Mouse (Mus musculus) heart, embryonic 14.5 days (tissue): ENCODE measurements around the gene Creb3l1. TPM values are rescaled to one million over a fixed set of nuclear protein-coding genes. Genes with fewer than 3 reads are reported as not detected.
A peak's percentile ranks its signal among the peaks of the same experiment; 100 is the strongest.

Experiments
- ATAC-seq: fragments of 200-750 bp; cut with Nextera tagmentation; 2 replicates; pipeline ENCODE4 v1.8.0; 2017; ENCODE audit warnings: low read depth, moderate TSS enrichment; ENCODE audit not compliant: insufficient number of reproducible peaks, insufficient read depth, low FRiP score
- H3K27ac ChIP-seq, 2 experiments: fragments of 200-500 bp in 1 of 2; fragments of 300-500 bp in 1 of 2; sonication (generic) in 1 of 2; replicated peaks in 1 of 2; 2 replicates each; pipeline ENCODE4 v1.5.1; 2012 to 2014; ENCODE audit warnings: low read depth in 2 of 2, low read length in 2 of 2, control low read depth in 1 of 2, mild to moderate bottlenecking in 1 of 2, mixed read lengths in 1 of 2; ENCODE audit not compliant: control insufficient read depth in 1 of 2, insufficient read depth in 1 of 2
- H3K27me3 ChIP-seq: fragments of 300-500 bp; sonication (generic); 2 replicates; pipeline ENCODE4 v1.6.1; 2014; ENCODE audit warnings: mild to moderate bottlenecking, low read length, control low read depth; ENCODE audit not compliant: control insufficient read depth, insufficient read depth
- H3K36me3 ChIP-seq: fragments of 300-500 bp; sonication (generic); 2 replicates; pipeline ENCODE4 v1.6.1; 2014; ENCODE audit warnings: mild to moderate bottlenecking, control low read depth, low read length, mixed read lengths; ENCODE audit not compliant: control insufficient read depth, insufficient read depth
- H3K4me1 ChIP-seq, 2 experiments: fragments of 200-500 bp in 1 of 2; fragments of 300-500 bp in 1 of 2; sonication (generic) in 1 of 2; 2 replicates each; pipeline ENCODE4 v1.6.1; 2012 to 2014; ENCODE audit warnings: low read length in 2 of 2, control low read depth in 1 of 2, mixed read lengths in 1 of 2; ENCODE audit not compliant: control insufficient read depth in 2 of 2, insufficient read depth in 2 of 2
- H3K4me2 ChIP-seq: fragments of 300-500 bp; sonication (generic); 2 replicates; pipeline ENCODE4 v1.6.1; 2014; ENCODE audit warnings: mild to moderate bottlenecking, low read length
- H3K4me3 ChIP-seq, 2 experiments: fragments of 200-500 bp in 1 of 2; fragments of 300-500 bp in 1 of 2; sonication (generic) in 1 of 2; 2 replicates each; pipeline ENCODE4 v1.5.1; 2012 to 2014; ENCODE audit warnings: low read length in 2 of 2, mild to moderate bottlenecking in 2 of 2, control low read depth in 1 of 2, low read depth in 1 of 2, moderate library complexity in 1 of 2; ENCODE audit not compliant: control insufficient read depth in 1 of 2, insufficient read depth in 1 of 2
- H3K9ac ChIP-seq: fragments of 300-500 bp; sonication (generic); 2 replicates; pipeline ENCODE4 v1.6.1; 2014; ENCODE audit warnings: mild to moderate bottlenecking, low read length
- H3K9me3 ChIP-seq: fragments of 300-500 bp; sonication (generic); 2 replicates; pipeline ENCODE4 v1.6.1; 2016; ENCODE audit warnings: low read length, control low read depth; ENCODE audit not compliant: control insufficient read depth
- WGBS: fragments of 180-500 bp; shearing (Covaris S2); extraction: QIAGEN DNeasy Blood & Tissue Kit; methylation state at CpG from one replicate; pipeline ENCODE4 v1.1.7; 2014; 5-methylcytosine and 5-hydroxymethylcytosine counted together
- polyA plus RNA-seq: library from polyadenylated mRNA; unstranded; fragments of >200 nt; fragmentation: Nextera tagmentation; extraction: Ambion mirVana; gene quantifications from 2 replicates; pipeline ENCODE4 v1.2.1, GENCODE M21; 2014

Gene Creb3l1
- polyA plus RNA-seq, 1 experiment from 2014 or later, result 10.2 TPM

- peak overlapping the region in 1 of 2 experiments; percentile 4; a peak in 1 of 4 replicates for H3K4me3 ChIP-seq
Observed at GRCm38 (mm10) chr2:91947397-91948150, 76.7 kb downstream of the Creb3l1 start.

DNA sequence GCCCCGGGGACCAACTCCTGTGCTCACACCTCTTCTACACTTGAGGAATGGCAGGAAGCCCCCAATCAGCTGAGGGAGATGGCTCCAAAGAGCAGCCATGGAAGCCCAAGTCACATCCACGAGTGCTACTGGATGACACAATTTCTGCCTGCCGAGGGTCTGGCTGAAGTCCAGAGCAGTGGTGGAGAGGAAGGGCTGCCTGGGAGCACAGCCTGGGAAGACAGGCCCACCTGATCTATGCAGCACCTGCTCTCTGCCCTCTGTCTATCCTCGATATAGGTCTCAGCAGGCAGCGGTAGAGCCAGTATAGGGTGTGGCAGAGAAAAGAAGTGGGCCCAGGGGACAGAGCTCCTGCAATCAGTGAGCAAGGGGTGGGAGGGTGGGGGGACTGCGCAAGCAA is 77.5 kb downstream of the Creb3l1 start:
- Histone ChIP-seq H3K27me3 (no peaks in the 10 kb centered on the region), H3K9me3 (no peaks in the 10 kb centered on the region), H3K4me1 (peaks cover 38 to 64% of the 10 kb centered on the region in 2 experiments), H3K4me2 (peak overlapping the region; percentile 69; the same call in 1 of the 2 replicates), H3K9ac (peak overlapping the region; percentile 61; the same call in 1 of the 2 replicates), H3K36me3 (peaks cover 30% of the 10 kb centered on the region), H3K27ac (peak overlapping the region in 1 of 2 experiments; percentile 49; a peak in 2 of 4 replicates), H3K4me3 (no peak overlapping the region)
- WGBS, result 29% methylated on average over 6 of the region's 6 CpGs
- no peak for ATAC-seq

More at GRCm38 (mm10) chr2:91947397-91948150, 76.7 kb downstream of the Creb3l1 start:
- Histone ChIP-seq H3K36me3 (peaks cover 26% of the 10 kb centered on the region), H3K4me2 (peak overlapping the region; percentile 69), H3K27me3 (no peaks in the 10 kb centered on the region), H3K4me1 (peaks cover 38 to 62% of the 10 kb centered on the region in 2 experiments), H3K27ac (peak overlapping the region; percentile 27 to 52; a peak in 3 of 4 replicates), H3K9ac (peak overlapping the region; percentile 61), H3K9me3 (no peaks in the 10 kb centered on the region)
- ATAC-seq, result no peak
- 44% methylated on average over 11 of the region's 11 CpGs for WGBS

DNA sequence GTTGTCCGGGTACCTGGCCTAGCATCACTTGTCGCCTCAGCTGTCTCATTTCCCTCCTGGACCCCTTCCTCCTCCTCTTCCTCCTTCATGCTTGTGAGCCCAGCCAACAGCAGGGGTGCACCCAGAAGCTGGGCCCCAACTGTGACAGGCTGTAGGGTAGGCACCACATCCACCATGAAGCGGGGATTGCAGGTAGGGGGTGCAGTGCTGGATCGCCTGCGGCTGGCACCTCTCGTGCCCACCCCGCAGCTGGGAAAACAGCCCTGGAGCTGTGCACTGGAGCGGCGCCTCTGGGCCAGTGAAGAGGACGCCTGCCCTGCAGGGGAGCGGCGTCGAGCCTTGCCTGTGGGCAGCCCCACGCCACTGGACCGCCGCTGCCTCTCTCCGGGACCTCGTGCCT is 78.8 kb downstream of the Creb3l1 start, which contains the start of gene Gm9821:
Gm9821 (plus strand) TSS at position 221 of the 400 bp plus-strand sequence.
- H3K27me3 ChIP-seq, result no peaks in the 10 kb centered on the region
- H3K9me3 ChIP-seq, result no peaks in the 10 kb centered on the region
- H3K4me1 ChIP-seq, result peaks cover 35 to 60% of the 10 kb centered on the region in 2 experiments
- H3K36me3 ChIP-seq, result peaks cover 41% of the 10 kb centered on the region
- H3K9ac ChIP-seq, result peak within 1 kb of the TSS; percentile 61; the same call in 1 of the 2 replicates
- no peak within 1 kb of the TSS for H3K4me3 ChIP-seq
- peak within 1 kb of the TSS; percentile 69; the same call in 1 of the 2 replicates for H3K4me2 ChIP-seq
- peak within 1 kb of the TSS in 1 of 2 experiments; percentile 49; a peak in 2 of 4 replicates for H3K27ac ChIP-seq
- 91% methylated on average over 18 of the region's 18 CpGs for WGBS
- ATAC-seq, result no peak

- no peaks in the 10 kb centered on the region for H3K27me3 ChIP-seq
- no peak overlapping the region; the same call in 1 of the 2 replicates for H3K9ac ChIP-seq
- no peak overlapping the region for H3K4me3 ChIP-seq
- ATAC-seq, result 0 out of 2 replicates have a peak, but pooled peaks have one; percentile 16
- whole genome bisulfite sequencing, result 38% methylated on average over 13 of the region's 13 CpGs
- H3K9me3 ChIP-seq, result no peaks in the 10 kb centered on the region
- H3K27ac ChIP-seq, result no peak overlapping the region
- H3K4me2 ChIP-seq, result 0 out of 2 replicates have a peak overlapping the region, but pooled peaks have one; percentile 13
- H3K4me1 ChIP-seq, result peaks cover 28 to 51% of the 10 kb centered on the region in 2 experiments
- peaks cover 53% of the 10 kb centered on the region for H3K36me3 ChIP-seq
Observed at GRCm38 (mm10) chr2:91944170-91944950, 79.9 kb downstream of the Creb3l1 start.

DNA sequence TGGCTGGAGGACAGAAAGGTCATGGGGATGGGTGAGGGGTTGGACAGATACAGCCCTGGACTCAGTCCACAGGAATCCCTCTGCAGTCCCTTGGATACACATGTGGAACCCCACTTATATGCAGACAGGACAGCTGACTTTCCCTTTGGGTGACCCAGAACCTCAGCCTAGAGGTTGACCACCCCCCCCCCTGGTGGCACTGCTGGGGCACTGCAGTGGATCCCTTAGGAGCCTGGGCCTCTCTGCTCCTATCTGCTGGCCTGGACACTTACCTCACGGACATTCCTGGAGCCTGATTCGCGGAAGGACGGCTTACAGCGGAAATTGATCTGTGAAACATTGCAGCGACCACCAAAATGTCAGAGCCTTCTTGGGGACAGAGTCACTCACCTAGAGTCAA is 81.9 kb downstream of the Creb3l1 start:
- H3K27me3 ChIP-seq, result no peaks in the 10 kb centered on the region
- 26% methylated on average over 6 of the region's 6 CpGs for WGBS
- H3K4me3 ChIP-seq, result no peak overlapping the region
- no peaks in the 10 kb centered on the region for H3K9me3 ChIP-seq
- peaks cover 73% of the 10 kb centered on the region for H3K36me3 ChIP-seq
- H3K4me2 ChIP-seq, result no peak overlapping the region
- H3K4me1 ChIP-seq, result peaks cover 9 to 31% of the 10 kb centered on the region in 2 experiments
- H3K9ac ChIP-seq, result no peak overlapping the region
- ATAC-seq, result no peak
- no peak overlapping the region for H3K27ac ChIP-seq

DNA sequence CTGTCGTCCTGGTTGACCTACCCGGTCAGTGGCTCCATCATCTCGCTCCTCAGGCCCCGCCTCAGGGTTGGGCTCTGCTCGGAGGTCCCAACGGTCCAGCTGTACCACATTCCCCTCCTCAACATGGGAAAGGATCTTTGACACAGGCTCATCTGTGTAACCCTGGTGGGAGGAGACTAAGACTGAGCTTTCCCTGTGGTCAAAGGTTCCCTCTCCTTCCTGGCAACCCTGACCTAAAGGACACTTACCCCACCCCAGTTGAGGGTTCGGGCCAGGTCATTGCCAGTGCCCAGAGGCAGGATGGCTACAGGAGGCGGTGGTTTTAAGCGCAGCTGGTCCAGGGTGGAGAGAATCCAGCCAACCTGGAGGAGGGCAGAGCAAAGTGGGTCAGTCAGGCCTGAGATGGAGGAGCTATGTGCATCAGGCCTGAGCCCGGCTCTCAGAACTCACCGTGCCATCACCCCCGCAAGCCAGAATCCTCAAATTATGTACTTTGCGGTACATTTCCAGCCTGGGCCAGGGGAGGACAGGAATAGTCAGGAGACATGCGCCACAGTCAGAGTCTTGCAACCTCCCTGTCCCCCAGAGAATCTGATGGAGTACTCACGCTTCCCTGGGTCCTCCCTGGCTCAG is 84.9 kb downstream of the Creb3l1 start:
- H3K4me2 ChIP-seq, result no peak overlapping the region
- no peaks in the 10 kb centered on the region for H3K9me3 ChIP-seq
- no peak for ATAC-seq
- H3K4me1 ChIP-seq, result peaks cover 2 to 10% of the 10 kb centered on the region in 2 experiments; a peak in 3 of 4 replicates
- no peaks in the 10 kb centered on the region for H3K27me3 ChIP-seq
- H3K27ac ChIP-seq, result no peak overlapping the region
- H3K4me3 ChIP-seq, result no peak overlapping the region
- peaks cover 89% of the 10 kb centered on the region for H3K36me3 ChIP-seq
- 84% methylated on average over 15 of the region's 15 CpGs for WGBS
- no peak overlapping the region for H3K9ac ChIP-seq

GRCm38 (mm10) chr2:91936154-91936553 is 88.1 kb downstream of the Creb3l1 start:
- no peak overlapping the region for H3K4me2 ChIP-seq
- H3K4me3 ChIP-seq, result no peak overlapping the region
- 90% methylated on average over 7 of the region's 7 CpGs for WGBS
- H3K36me3 ChIP-seq, result peaks cover 85% of the 10 kb centered on the region
- H3K4me1 ChIP-seq, result peaks cover 20 to 28% of the 10 kb centered on the region in 2 experiments
- H3K9ac ChIP-seq, result no peak overlapping the region
- no peak for ATAC-seq
- no peaks in the 10 kb centered on the region for H3K27me3 ChIP-seq
- H3K27ac ChIP-seq, result no peak overlapping the region
- no peaks in the 10 kb centered on the region for H3K9me3 ChIP-seq
